Mouse (Mus musculus): ENCODE results near the gene Rab3b.

DNA sequence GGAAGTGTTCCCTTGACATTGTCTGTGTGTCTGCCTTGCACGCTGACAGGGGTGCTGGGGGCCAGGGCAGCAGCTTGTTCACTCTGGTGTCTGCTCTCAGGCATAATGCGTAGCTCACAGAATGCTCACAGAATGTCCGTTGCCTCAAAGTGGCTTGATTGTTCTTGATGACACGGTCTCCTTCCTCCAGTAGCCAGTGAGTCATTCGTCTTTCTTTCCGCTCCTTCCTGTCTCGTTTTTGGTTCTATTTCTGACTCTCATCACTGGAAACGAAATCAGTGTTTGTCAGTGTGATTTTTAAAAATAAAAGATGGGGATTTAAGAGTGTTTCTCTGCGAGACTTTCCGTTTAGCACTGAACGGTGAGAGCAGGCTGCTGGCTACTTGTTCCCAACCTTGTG lies 36.2 kb downstream of the Rab3b start:
- TF ChIP-seq CTCF (IDR thresholded peaks at IDR 0.05; ENCODE audit: control insufficient read depth, insufficient read depth, insufficient read length) (no peak), USF1 (IDR thresholded peaks at IDR 0.05; ENCODE audit: low read depth) (no peak), MYOG (IDR thresholded peaks at IDR 0.05; ENCODE audit: control insufficient read depth, extremely low read depth, insufficient read length) (no peak), MYOD1 (IDR thresholded peaks at IDR 0.05; ENCODE audit: control insufficient read depth, insufficient read length, low read depth) (no peak)

All from C2C12 (cell line).